Mouse (Mus musculus) bone marrow, adult 2 months (tissue): ENCODE measurements around the gene Cd200r3.

ENCODE experiments used
- CTCF ChIP-seq: fragments of 200-500 bp; IDR thresholded peaks from 2 replicates; pipeline ENCODE4 v1.5.1; 2011; ENCODE audit warnings: low read length, control low read depth; ENCODE audit not compliant: control insufficient read depth, insufficient read depth
- POLR2A ChIP-seq: fragments of 200-500 bp; IDR thresholded peaks from 2 replicates; pipeline ENCODE4 v1.6.1; 2011; ENCODE audit warnings: low read depth, mild to moderate bottlenecking, control low read depth, low read length, borderline replicate concordance; ENCODE audit not compliant: control insufficient read depth

DNA sequence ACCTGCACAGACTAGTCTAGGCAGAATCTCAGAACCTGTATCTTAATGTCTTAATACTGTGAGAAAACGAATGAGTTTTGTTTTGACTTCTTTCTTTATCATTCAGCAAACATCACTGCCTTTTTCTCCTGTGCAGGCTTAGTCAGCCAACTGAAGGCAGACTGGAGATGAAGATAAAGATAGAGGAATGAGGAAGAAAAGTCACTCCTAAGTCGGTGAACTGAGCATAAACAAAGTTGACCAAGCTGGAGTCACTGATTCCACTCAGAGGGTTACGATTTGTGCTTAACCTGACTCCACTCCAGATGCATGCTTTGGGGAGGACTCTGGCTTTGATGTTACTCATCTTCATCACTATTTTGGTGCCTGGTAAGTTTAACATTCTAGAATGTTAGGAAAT is at the start of gene Cd200r3:
- no peak for TF ChIP-seq CTCF
- no peak for TF ChIP-seq POLR2A
